Mouse (Mus musculus) gastrocnemius, adult 18-20 months (tissue): ENCODE measurements around the gene Zfp213. TPM values are rescaled to one million over a fixed set of nuclear protein-coding genes. Genes with fewer than 3 reads are reported as not detected.

Source experiments
- total RNA-seq, 2 experiments: library from RNA; stranded (reverse); gene quantifications; 2 replicates each; pipeline ENCODE4 v1.2.3; 2021

The Zfp213 gene
- total RNA-seq, 2 experiments from 2014 or later, result 2.1 to 2.8 TPM

Other genes with a start within 250 kb of the Zfp213 start
- gene Vmn2r115, start 220.5 kb downstream of the Zfp213 start, total RNA-seq, result not detected
- gene Vmn2r116, start 179.6 kb downstream of the Zfp213 start, total RNA-seq, result not detected
- gene Vmn2r117, start 84.5 kb downstream of the Zfp213 start, total RNA-seq, result not detected
- 1 to 10 TPM; 2.5 to 2.9 TPM for gene Zfp13, start 35.2 kb upstream of the Zfp213 start, total RNA-seq
- not detected for gene Zscan10, start 36.6 kb upstream of the Zfp213 start, total RNA-seq
- gene Mmp25, start 81.0 kb upstream of the Zfp213 start, total RNA-seq, result under 1 TPM in 1 of 2 experiments, not detected in 1; 0.07 TPM
- not detected for gene Bicdl2, start 96.3 kb upstream of the Zfp213 start, total RNA-seq
- 100 to 1,000 TPM; 135 to 138 TPM for gene Hcfc1r1, start 109.4 kb upstream of the Zfp213 start, total RNA-seq
- 1 to 10 TPM; 6.9 to 9.9 TPM for gene Thoc6, start 109.6 kb upstream of the Zfp213 start, total RNA-seq
- gene Tnfrsf12a, start 113.2 kb upstream of the Zfp213 start, total RNA-seq, result 10 to 100 TPM; 19.6 to 99.5 TPM
- gene Cldn6, start 115.0 kb upstream of the Zfp213 start, total RNA-seq, result not detected
- under 1 TPM in 1 of 2 experiments, not detected in 1; 0.21 TPM for gene Cldn9, start 119.8 kb upstream of the Zfp213 start, total RNA-seq
- gene 1520401A03Rik, start 158.5 kb upstream of the Zfp213 start, total RNA-seq, result not detected
- gene Pkmyt1, start 162.1 kb upstream of the Zfp213 start, total RNA-seq, result under 1 TPM; 0.32 to 0.57 TPM
- gene Paqr4, start 176.6 kb upstream of the Zfp213 start, total RNA-seq, result 1 to 10 TPM; 2.3 to 2.8 TPM
- not detected for gene Kremen2, start 181.6 kb upstream of the Zfp213 start, total RNA-seq
- 10 to 100 TPM; 50.0 to 59.2 TPM for gene Flywch1, start 207.4 kb upstream of the Zfp213 start, total RNA-seq
- not detected for gene Flywch2, start 221.8 kb upstream of the Zfp213 start, total RNA-seq
- 100 to 1,000 TPM; 145 to 160 TPM for gene Srrm2, start 226.3 kb upstream of the Zfp213 start, total RNA-seq